Mouse (Mus musculus) limb, embryonic 11.5 days (tissue): ENCODE results near the gene Brd7. TPM values are rescaled to one million over a fixed set of nuclear protein-coding genes. Genes with fewer than 3 reads are reported as not detected.
A peak's percentile ranks its signal among the peaks of the same experiment; 100 is the strongest.

Source experiments
- ATAC-seq: fragments of 200-750 bp; cut with Nextera tagmentation; 2 replicates; pipeline ENCODE4 v1.8.0; 2017; ENCODE audit warnings: low read depth; ENCODE audit not compliant: insufficient number of reproducible peaks, low FRiP score, low TSS enrichment
- DNase-seq: peaks from one replicate; pipeline ENCODE4 v3.0.0-alpha.2; 2015; ENCODE audit warnings: low spot score
- H3K27ac ChIP-seq: fragments of 300-500 bp; sonication (generic); replicated peaks from 2 replicates; pipeline ENCODE4 v1.5.1; 2014; ENCODE audit warnings: low read depth, mild to moderate bottlenecking, low read length
- H3K27me3 ChIP-seq: fragments of 300-500 bp; sonication (generic); 2 replicates; pipeline ENCODE4 v1.6.1; 2014; ENCODE audit warnings: mild to moderate bottlenecking, low read length, mixed read lengths; ENCODE audit not compliant: control insufficient read depth, insufficient read depth
- H3K36me3 ChIP-seq: fragments of 300-500 bp; sonication (generic); 2 replicates; pipeline ENCODE4 v1.6.1; 2014; ENCODE audit warnings: mild to moderate bottlenecking, low read length, moderate library complexity, mixed read lengths; ENCODE audit not compliant: control insufficient read depth, insufficient read depth
- H3K4me1 ChIP-seq: fragments of 300-500 bp; sonication (generic); 2 replicates; pipeline ENCODE4 v1.6.1; 2014; ENCODE audit warnings: low read length, mixed read lengths; ENCODE audit not compliant: control insufficient read depth, insufficient read depth
- H3K4me2 ChIP-seq: fragments of 300-500 bp; sonication (generic); 2 replicates; pipeline ENCODE4 v1.6.1; 2014; ENCODE audit warnings: low read depth, mild to moderate bottlenecking, moderate library complexity; ENCODE audit not compliant: severe bottlenecking
- H3K4me3 ChIP-seq: fragments of 300-500 bp; sonication (generic); 2 replicates; pipeline ENCODE4 v1.5.1; 2014; ENCODE audit warnings: low read depth, low read length
- H3K9ac ChIP-seq: fragments of 300-500 bp; sonication (generic); 2 replicates; pipeline ENCODE4 v1.6.1; 2014; ENCODE audit warnings: mild to moderate bottlenecking, low read length
- H3K9me3 ChIP-seq: fragments of 300-500 bp; sonication (generic); 2 replicates; pipeline ENCODE4 v1.6.1; 2016; ENCODE audit warnings: low read length; ENCODE audit not compliant: control insufficient read depth
- WGBS: fragments of 180-500 bp; shearing (Covaris S2); extraction: QIAGEN DNeasy Blood & Tissue Kit; methylation state at CpG from one replicate; pipeline ENCODE4 v1.1.7; 2014; 5-methylcytosine and 5-hydroxymethylcytosine counted together
- polyA plus RNA-seq: library from polyadenylated mRNA; unstranded; fragments of >200 nt; fragmentation: Nextera tagmentation; extraction: Ambion mirVana; gene quantifications from 2 replicates; pipeline ENCODE4 v1.2.1, GENCODE M21; 2014

The Brd7 gene
- polyA plus RNA-seq, 1 experiment from 2014 or later: 108 TPM

DNA sequence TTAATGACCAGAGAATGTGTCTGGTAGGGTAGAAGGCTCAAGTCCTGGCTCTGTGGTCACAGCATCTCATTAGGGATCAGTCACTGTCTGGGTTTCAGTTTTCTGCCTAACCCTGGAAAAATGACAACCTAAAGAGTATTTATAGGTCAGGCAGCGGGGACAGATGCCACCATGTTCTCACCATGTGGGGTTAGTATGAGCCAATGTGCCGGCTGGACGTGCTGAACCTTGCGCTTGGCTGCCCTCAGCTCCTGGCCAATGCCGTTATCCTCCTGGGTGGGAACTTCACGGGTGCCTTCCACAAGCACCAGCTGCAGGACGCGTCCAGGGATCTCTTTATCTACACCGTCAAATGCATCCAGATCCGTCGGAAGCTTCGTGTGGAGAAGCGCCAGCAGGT, 51.7 kb downstream of the Brd7 start:
- Histone ChIP-seq H3K27me3 (no peaks in the 10 kb centered on the region), H3K27ac (no peak overlapping the region), H3K4me1 (no peaks in the 10 kb centered on the region), H3K36me3 (no peaks in the 10 kb centered on the region), H3K4me2 (no peak overlapping the region), H3K4me3 (no peak overlapping the region), H3K9me3 (no peaks in the 10 kb centered on the region), H3K9ac (no peak overlapping the region)
- DNase-seq: no peak
- 91% methylated on average over 13 of the region's 13 CpGs for WGBS
- no peak for ATAC-seq

DNA sequence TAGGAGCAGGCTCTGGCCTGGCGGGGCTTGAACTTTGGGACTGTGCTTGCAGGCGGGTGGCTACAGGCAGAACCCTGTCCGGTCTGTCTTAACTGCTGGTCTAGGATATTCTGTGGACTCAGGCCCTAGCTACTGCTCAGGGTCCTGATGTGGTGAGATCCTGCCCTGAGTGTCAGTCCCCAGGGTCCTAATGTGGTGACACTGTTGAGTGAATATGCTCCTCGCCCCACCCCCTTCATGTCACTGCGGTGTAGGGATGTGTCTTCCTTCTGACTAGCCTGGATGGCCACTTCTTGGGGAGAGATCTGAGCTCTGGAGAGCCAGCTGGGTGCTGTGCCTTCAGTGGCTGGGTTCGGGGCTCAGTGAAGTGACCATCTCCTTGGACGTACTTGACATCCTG, 52.1 kb downstream of the Brd7 start:
- Histone ChIP-seq H3K27me3 (no peaks in the 10 kb centered on the region), H3K4me2 (no peak overlapping the region), H3K9ac (no peak overlapping the region), H3K36me3 (no peaks in the 10 kb centered on the region), H3K4me1 (no peaks in the 10 kb centered on the region), H3K4me3 (no peak overlapping the region), H3K9me3 (no peaks in the 10 kb centered on the region), H3K27ac (no peak overlapping the region)
- WGBS: 90% methylated on average over 7 of the region's 7 CpGs
- no peak for ATAC-seq
- DNase-seq: no peak

DNA sequence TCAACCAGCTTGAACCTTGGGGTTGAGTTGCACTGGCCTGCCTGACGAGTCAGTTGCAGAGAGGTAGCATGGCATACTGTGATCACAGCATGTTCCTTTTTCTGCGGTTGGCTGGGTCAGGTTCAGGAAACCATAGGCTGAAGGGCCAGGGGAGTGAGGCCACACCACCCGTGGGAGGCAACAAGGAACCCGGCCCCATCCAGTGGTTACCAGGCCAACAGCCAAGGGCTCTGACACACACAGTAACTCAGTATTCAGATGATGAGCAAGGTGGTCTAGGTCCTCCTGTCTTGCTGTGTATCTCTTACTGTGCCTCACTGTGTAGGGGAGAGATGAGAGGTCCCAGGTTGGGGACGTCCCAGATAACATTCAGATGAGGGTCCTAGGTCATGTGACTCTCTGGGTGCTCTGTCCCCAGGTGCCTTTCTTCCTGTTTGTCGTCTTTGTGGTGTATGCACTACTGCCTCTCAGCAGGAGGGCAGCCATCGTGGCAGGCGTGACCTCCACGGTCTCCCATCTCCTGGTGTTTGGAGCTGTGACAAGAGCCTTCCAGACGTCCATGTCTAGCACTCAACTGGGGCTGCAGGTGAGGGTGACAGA, 52.6 kb downstream of the Brd7 start:
- H3K36me3 ChIP-seq: no peaks in the 10 kb centered on the region
- H3K27ac ChIP-seq: no peak overlapping the region
- H3K27me3 ChIP-seq: no peaks in the 10 kb centered on the region
- no peak overlapping the region for H3K4me2 ChIP-seq
- 76% methylated on average over 10 of the region's 10 CpGs for WGBS
- no peaks in the 10 kb centered on the region for H3K4me1 ChIP-seq
- no peak for DNase-seq
- no peak overlapping the region for H3K4me3 ChIP-seq
- no peaks in the 10 kb centered on the region for H3K9me3 ChIP-seq
- ATAC-seq: no peak
- no peak overlapping the region for H3K9ac ChIP-seq

DNA sequence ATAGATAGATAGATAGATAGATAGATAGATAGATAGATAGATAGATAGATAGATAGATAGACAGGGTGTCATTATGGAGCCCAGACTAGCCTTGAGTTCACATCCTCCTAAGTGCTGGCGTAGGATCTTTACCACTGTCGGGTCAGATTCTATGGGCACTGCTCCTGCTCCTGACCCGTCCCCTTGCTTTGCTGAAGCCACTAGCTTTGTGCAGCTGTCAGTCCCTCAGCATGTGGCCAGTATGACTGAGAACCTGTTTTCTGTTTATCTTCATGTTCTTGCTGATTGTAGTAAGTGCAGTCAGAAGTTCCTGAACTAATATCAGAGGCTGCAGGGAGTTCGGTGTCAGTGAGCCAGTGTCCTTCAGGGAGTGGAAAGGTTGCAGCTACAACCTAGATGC, 54.3 kb downstream of the Brd7 start:
- no peak for ATAC-seq

DNA sequence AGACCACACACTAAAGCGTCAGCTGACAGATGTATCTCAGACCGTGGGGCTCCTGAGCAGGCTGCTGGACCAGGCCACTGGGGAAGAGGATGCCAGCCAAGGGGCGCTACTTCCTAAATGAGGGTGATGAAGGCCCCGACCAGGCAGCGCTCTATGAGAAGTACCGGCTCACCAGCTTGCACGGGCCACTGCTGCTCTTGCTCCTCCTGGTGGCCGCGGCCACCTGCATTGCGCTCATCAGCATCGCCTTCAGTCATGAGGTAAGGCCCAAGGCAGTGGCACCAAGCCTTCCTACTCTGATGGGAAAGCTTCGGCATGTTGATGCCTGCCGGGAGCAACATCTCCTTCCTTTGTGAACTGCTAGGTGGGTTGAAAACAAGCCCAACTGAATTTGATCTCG, 55.5 kb downstream of the Brd7 start:
- no peaks in the 10 kb centered on the region for H3K9me3 ChIP-seq
- H3K36me3 ChIP-seq: no peaks in the 10 kb centered on the region
- no peak for ATAC-seq
- no peaks in the 10 kb centered on the region for H3K27me3 ChIP-seq
- H3K9ac ChIP-seq: no peak overlapping the region
- H3K4me2 ChIP-seq: no peak overlapping the region
- H3K4me1 ChIP-seq: no peaks in the 10 kb centered on the region
- H3K4me3 ChIP-seq: no peak overlapping the region
- H3K27ac ChIP-seq: no peak overlapping the region
- 64% methylated on average over 14 of the region's 14 CpGs for WGBS
- DNase-seq: peak; percentile 57

More for the DNA sequence above, 54.3 kb downstream of the Brd7 start:
- H3K27ac ChIP-seq: no peak overlapping the region
- WGBS: 91% methylated on average over 4 of the region's 4 CpGs
- H3K27me3 ChIP-seq: no peaks in the 10 kb centered on the region
- no peaks in the 10 kb centered on the region for H3K4me1 ChIP-seq
- no peaks in the 10 kb centered on the region for H3K9me3 ChIP-seq
- H3K9ac ChIP-seq: no peak overlapping the region
- no peak overlapping the region for H3K4me3 ChIP-seq
- no peaks in the 10 kb centered on the region for H3K36me3 ChIP-seq
- H3K4me2 ChIP-seq: no peak overlapping the region
- no peak for DNase-seq

DNA sequence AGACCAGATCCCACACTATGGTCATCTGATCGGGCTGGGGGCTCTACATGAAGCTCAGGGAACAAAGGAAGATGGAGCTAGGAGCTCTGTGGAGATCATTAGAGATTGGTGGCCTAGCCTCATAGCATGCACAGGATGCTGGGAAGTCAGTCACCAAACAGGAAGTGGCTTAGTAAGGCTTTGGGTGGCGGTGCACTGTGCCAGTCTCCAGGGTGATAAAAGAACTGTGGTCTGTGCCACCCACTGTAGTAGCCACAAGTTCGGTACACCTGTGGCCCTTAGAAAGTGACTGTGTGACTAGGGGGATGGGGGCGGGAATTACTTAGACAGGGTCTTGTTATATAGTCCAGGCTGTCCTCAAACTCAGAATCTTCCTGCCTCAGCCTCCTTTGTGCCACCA, 56.2 kb downstream of the Brd7 start:
- no peaks in the 10 kb centered on the region for H3K36me3 ChIP-seq
- no peak overlapping the region for H3K4me2 ChIP-seq
- H3K9ac ChIP-seq: no peak overlapping the region
- H3K4me1 ChIP-seq: no peaks in the 10 kb centered on the region
- no peak overlapping the region for H3K4me3 ChIP-seq
- H3K27ac ChIP-seq: no peak overlapping the region
- 84% methylated on average over 4 of the region's 4 CpGs for WGBS
- no peaks in the 10 kb centered on the region for H3K9me3 ChIP-seq
- ATAC-seq (no peak), DNase-seq (no peak)
- H3K27me3 ChIP-seq: no peaks in the 10 kb centered on the region

DNA sequence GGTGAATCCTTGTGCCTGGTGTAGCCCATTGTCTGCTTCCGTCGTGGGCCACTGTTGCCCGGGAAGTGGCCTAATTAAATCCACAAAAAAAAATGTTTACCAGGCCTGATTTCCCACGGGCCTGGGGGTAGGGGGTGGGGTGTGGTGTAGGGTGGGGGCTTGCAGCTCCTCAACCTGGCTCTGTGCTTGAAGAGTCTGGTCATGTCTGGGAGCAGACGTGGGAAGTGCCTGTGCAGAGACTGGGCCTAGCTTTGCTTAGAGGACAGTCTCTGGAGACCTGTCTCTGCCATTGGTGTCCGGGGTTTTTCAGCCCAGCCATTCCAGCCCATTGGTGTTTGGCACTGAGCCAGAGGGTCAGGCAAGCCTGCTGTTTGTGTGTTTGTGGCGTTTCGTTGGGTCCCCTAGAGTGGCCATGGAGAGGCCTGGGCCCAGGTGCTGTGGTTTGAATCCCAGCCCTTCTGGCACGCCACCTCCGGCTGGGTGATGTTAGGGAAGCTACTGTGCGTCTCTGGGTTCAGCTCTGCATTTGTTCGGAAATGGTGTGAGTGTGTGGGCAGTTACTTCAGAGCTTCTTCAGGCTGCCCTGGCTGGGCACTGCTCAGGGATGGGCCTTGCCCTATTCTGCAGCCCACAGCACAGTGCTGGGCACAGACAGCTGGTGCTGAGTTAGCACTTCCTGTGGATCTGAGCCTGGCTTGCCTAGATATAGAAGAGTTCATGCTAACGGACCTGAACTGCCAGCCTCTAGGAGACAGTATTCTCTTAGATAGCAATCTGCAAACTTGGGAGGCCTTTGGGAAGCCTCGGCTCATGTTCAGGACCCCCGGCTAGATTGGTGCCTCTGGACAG, 60.2 kb downstream of the Brd7 start:
- no peak overlapping the region for H3K27ac ChIP-seq

DNA sequence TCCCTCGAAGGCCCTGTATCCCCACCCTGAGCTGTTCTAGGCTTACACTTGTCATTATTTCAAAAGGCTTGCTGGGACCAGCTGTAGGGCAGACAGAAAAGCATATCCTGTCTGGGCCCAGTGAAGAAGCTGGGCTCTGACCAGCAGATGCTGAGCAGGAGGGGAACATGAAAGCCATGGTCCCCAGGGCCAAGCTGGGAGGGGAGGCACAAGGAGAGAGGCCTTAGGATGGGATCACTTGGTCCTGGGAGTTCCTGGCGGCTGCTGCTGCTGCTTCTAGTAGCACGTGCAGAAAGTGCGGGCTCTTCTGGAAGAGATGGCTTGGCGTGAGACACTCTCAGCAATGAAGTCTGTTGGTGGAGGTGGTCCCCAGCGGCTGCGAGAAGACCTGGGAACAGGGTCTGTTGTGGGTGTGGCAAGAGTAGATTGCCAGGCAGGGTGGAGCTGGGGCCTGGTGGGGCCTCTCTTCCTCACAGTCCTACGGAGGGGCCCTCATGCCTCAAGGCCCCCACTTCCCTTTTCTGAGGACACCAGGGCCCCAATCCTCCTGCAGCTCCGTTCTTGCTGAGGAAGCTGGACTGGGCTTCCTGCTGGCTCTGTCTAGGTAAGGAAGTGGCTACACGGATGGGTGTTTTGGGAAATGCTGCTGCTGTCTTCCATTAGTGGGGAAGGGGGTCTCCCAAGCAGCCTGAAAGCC, 61.9 kb downstream of the Brd7 start:
- WGBS: 68% methylated on average over 10 of the region's 10 CpGs
- H3K27ac ChIP-seq: 0 out of 2 replicates have a peak overlapping the region, but pooled peaks have one; percentile 18
- H3K4me2 ChIP-seq: peak overlapping the region; percentile 8; the same call in 1 of the 2 replicates
- no peak overlapping the region for H3K9ac ChIP-seq
- no peaks in the 10 kb centered on the region for H3K36me3 ChIP-seq
- no peak for DNase-seq
- no peak overlapping the region for H3K4me3 ChIP-seq
- H3K27me3 ChIP-seq: no peaks in the 10 kb centered on the region
- ATAC-seq: no peak
- H3K9me3 ChIP-seq: no peaks in the 10 kb centered on the region
- peaks cover 2% of the 10 kb centered on the region; the same call in 1 of the 2 replicates for H3K4me1 ChIP-seq

More for the DNA sequence above, 60.2 kb downstream of the Brd7 start:
- DNase-seq (no peak), ATAC-seq (no peak)
- Histone ChIP-seq H3K9me3 (no peaks in the 10 kb centered on the region), H3K4me1 (peaks cover 2% of the 10 kb centered on the region; the same call in 1 of the 2 replicates), H3K36me3 (no peaks in the 10 kb centered on the region), H3K27me3 (no peaks in the 10 kb centered on the region), H3K4me3 (no peak overlapping the region), H3K9ac (no peak overlapping the region), H3K4me2 (no peak overlapping the region)
- WGBS: 75% methylated on average over 15 of the region's 15 CpGs
